In genomic region chr5:53371638-53372037, GRCm38 (mm10) we compare ENCODE assay signal across 10 mouse cellular contexts.
DNase-seq lines count a peak whose midpoint lies in the region; ATAC-seq and TF ChIP-seq lines count a peak whose summit lies in the region.
"Had no signal": no experiment of that assay in that cellular context is flagged by ENCODE, and none has a peak within 500 bp of the region (broad histone marks: within the 10 kb centered on the region; RNA-seq: fewer than 3 reads in every experiment).

No protein-coding gene starts in this region.

- H3K9me3 ChIP-seq in forebrain, embryonic 14.5 days (replicated peaks; ENCODE audit: control insufficient read depth, low read length) = no peaks in the 10 kb centered on the region
- no peaks in the 10 kb centered on the region for H3K9me3 ChIP-seq in forebrain, embryonic 10.5 days
- no peaks in the 10 kb centered on the region for H3K9me3 ChIP-seq in lung, postnatal 0 days (ENCODE audit: low read length)
- H3K9me3 ChIP-seq in midbrain, embryonic 10.5 days (replicated peaks) = no peaks in the 10 kb centered on the region
- H3K9me3 ChIP-seq: liver, embryonic 13.5 days had no signal

- TF ChIP-seq CTCF in lung, postnatal 0 days (IDR thresholded peaks at IDR 0.05) = no peak
- no peak for TF ChIP-seq CTCF in lung, adult 2 months (IDR thresholded peaks at IDR 0.05; ENCODE audit: insufficient read depth, low read length)

- no peak for ATAC-seq in forebrain, embryonic 14.5 days
- no peak for ATAC-seq in lung, postnatal 0 days

- peak; percentile 31 for DNase-seq in forebrain, embryonic 14.5 days (ENCODE audit: low spot score)
- no peak for DNase-seq in forebrain, embryonic 10.5 days (ENCODE audit: extremely low spot score, low spot score)
- peak; percentile 29 for DNase-seq in lung, postnatal 0 days (ENCODE audit: low spot score)
- DNase-seq in lung, adult 2 months = no peak
- peak; percentile 36 for DNase-seq in adipocyte (ENCODE audit: low spot score)
- DNase-seq in heart, postnatal 10 days = peak; percentile 62 to 65
- no peak for DNase-seq in midbrain, embryonic 10.5 days (ENCODE audit: low spot score)
- DNase-seq in thymus, adult 18-20 months = no peak
- DNase-seq: liver, embryonic 13.5 days; midbrain, embryonic 14.5 days had no signal

- no peak overlapping the region for H3K27ac ChIP-seq in forebrain, embryonic 14.5 days (ENCODE audit: low read depth, low read length)
- H3K27ac ChIP-seq in forebrain, embryonic 10.5 days = no peak overlapping the region
- H3K27ac ChIP-seq in lung, postnatal 0 days (ENCODE audit: low read length) = no peak overlapping the region
- no peak overlapping the region for H3K27ac ChIP-seq in midbrain, embryonic 10.5 days (replicated peaks)
- H3K27ac ChIP-seq: liver, embryonic 13.5 days had no signal

- H3K36me3 ChIP-seq in forebrain, embryonic 14.5 days (ENCODE audit: control insufficient read depth, insufficient read depth, low read length) = no peaks in the 10 kb centered on the region
- no peaks in the 10 kb centered on the region for H3K36me3 ChIP-seq in forebrain, embryonic 10.5 days (replicated peaks)
- no peaks in the 10 kb centered on the region for H3K36me3 ChIP-seq in lung, postnatal 0 days (ENCODE audit: insufficient read depth, low read length)
- H3K36me3 ChIP-seq in midbrain, embryonic 10.5 days = no peaks in the 10 kb centered on the region
- H3K36me3 ChIP-seq: liver, embryonic 13.5 days had no signal

- peaks cover 1% of the 10 kb centered on the region; the same call in 1 of the 2 replicates for H3K4me1 ChIP-seq in forebrain, embryonic 14.5 days (ENCODE audit: control insufficient read depth, insufficient read depth, low read length)
- H3K4me1 ChIP-seq in forebrain, embryonic 10.5 days = peaks cover 5% of the 10 kb centered on the region; the same call in 1 of the 2 replicates
- no peaks in the 10 kb centered on the region for H3K4me1 ChIP-seq in lung, postnatal 0 days (ENCODE audit: insufficient read depth, low read depth, low read length)
- H3K4me1 ChIP-seq in lung, adult 2 months (ENCODE audit: control insufficient read depth, insufficient read depth, low read length) = no peaks in the 10 kb centered on the region
- no peaks in the 10 kb centered on the region for H3K4me1 ChIP-seq in midbrain, embryonic 10.5 days
- H3K4me1 ChIP-seq: liver, embryonic 13.5 days had no signal

- TF ChIP-seq EP300 in lung, postnatal 0 days (IDR thresholded peaks at IDR 0.05) = no peak

- 84% methylated on average over 3 of the region's 3 CpGs for WGBS in forebrain, embryonic 14.5 days
- WGBS in forebrain, embryonic 10.5 days = 92% methylated on average over 3 of the region's 3 CpGs
- 87% methylated on average over 3 of the region's 3 CpGs for WGBS in lung, postnatal 0 days
- 77% methylated on average over 3 of the region's 3 CpGs for whole genome bisulfite sequencing in lung, adult 2 months
- WGBS in midbrain, embryonic 10.5 days = 88% methylated on average over 3 of the region's 3 CpGs

- no peak overlapping the region for H3K4me2 ChIP-seq in forebrain, embryonic 14.5 days (ENCODE audit: low read length)
- no peak overlapping the region for H3K4me2 ChIP-seq in lung, postnatal 0 days (replicated peaks; ENCODE audit: low read depth, low read length)
- H3K4me2 ChIP-seq: liver, embryonic 13.5 days had no signal

- no peaks in the 10 kb centered on the region for H3K27me3 ChIP-seq in forebrain, embryonic 14.5 days (replicated peaks; ENCODE audit: control insufficient read depth, insufficient read depth, low read length)
- no peaks in the 10 kb centered on the region for H3K27me3 ChIP-seq in forebrain, embryonic 10.5 days (ENCODE audit: poor library complexity, severe bottlenecking)
- no peaks in the 10 kb centered on the region for H3K27me3 ChIP-seq in lung, postnatal 0 days (replicated peaks; ENCODE audit: insufficient read depth, low read length)
- H3K27me3 ChIP-seq in midbrain, embryonic 10.5 days (ENCODE audit: low read depth, poor library complexity, severe bottlenecking) = no peaks in the 10 kb centered on the region
- H3K27me3 ChIP-seq: liver, embryonic 13.5 days had no signal

- intact Hi-C loops in heart, postnatal 10 days (cut with DNase I) = no loop called here

- no peak overlapping the region for H3K9ac ChIP-seq in forebrain, embryonic 14.5 days (ENCODE audit: low read length)
- no peak overlapping the region for H3K9ac ChIP-seq in lung, postnatal 0 days (replicated peaks; ENCODE audit: low read depth)
- H3K9ac ChIP-seq: liver, embryonic 13.5 days had no signal

- no peak for TF ChIP-seq POLR2A in lung, adult 2 months (IDR thresholded peaks at IDR 0.05; ENCODE audit: borderline replicate concordance, extremely low read depth, low read depth, low read length)

- no peak overlapping the region for H3K4me3 ChIP-seq in forebrain, embryonic 14.5 days (ENCODE audit: low read depth, low read length)
- H3K4me3 ChIP-seq in forebrain, embryonic 10.5 days = no peak overlapping the region
- no peak overlapping the region for H3K4me3 ChIP-seq in lung, postnatal 0 days (ENCODE audit: low read depth, low read length)
- H3K4me3 ChIP-seq in lung, adult 2 months (replicated peaks; ENCODE audit: extremely low read depth, low read depth, low read length) = no peak overlapping the region
- no peak overlapping the region for H3K4me3 ChIP-seq in midbrain, embryonic 10.5 days
- H3K4me3 ChIP-seq: liver, embryonic 13.5 days had no signal

Comparison
In these comparisons a context has a peak if more than half of its experiments do, and no peak if none do; other contexts are left out.
1. DNase-seq: peak in forebrain, embryonic 14.5 days (single experiment), lung, postnatal 0 days (single experiment), adipocyte (single experiment) and heart, postnatal 10 days (2 of 2); none in forebrain, embryonic 10.5 days (single experiment), lung, adult 2 months (single experiment), midbrain, embryonic 10.5 days (single experiment) and thymus, adult 18-20 months (0 of 2).